Mouse (Mus musculus): ENCODE measurements around the gene Arhgap27.

DNA sequence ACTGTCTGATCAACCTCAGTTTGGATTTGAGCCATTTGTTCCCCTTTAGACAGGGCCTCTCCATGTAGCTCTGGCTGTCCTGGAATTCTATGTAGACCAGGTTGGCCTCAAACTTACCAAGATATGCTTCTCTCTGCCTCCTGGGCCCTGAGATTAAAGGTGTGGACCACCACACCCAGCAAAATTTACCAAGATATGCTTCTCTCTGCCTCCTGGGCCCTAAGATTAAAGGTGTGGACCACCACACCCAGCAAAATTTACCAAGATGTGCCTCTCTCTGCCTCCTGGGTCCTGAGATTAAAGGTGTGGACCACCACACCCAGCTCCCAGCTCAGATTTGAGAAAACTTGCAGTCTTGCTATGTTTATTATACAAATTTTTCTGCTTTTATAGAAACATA is 41.1 kb upstream of the Arhgap27 start:
- TF ChIP-seq EP300 (optimal IDR thresholded peaks at IDR 0.05) (no peak), CTCF (IDR thresholded peaks at IDR 0.05; ENCODE audit: low read depth) (no peak)

Measured in stomach, postnatal 0 days (tissue).